Mouse (Mus musculus) mouse embryonic stem cell (cell line): Measurements from ENCODE around the gene Cdc42ep2.

Source experiments
- in situ Hi-C, 2 experiments: fragments of 300-500 bp; cut with MboI; formaldehyde crosslinking; loops; 1 replicate in 1 of 2; 3 replicates in 1 of 2; pipeline ENCODE4 v1.14.3; 2019 to 2020; ENCODE audit warnings: low sequenced_read_pairs in 2 of 2, low pct_unique_long_range_greater_than_20kb in 1 of 2, mixed read lengths in 1 of 2; ENCODE audit not compliant: unreplicated experiment in 1 of 2

Gene Cdc42ep2

GRCm38 (mm10) chr19:5950218-5950617, 25.6 kb upstream of the Cdc42ep2 start:
- in situ Hi-C loops: loop anchor here in 1 of 2 experiments (25.0 kb wide), 1 partner anchor 387 kb away; the partner anchor contains the start of genes Map4k2 and Men1

- in situ Hi-C loops: no loop called here
These were observed 21.3 kb upstream of the Cdc42ep2 start for GRCm38 (mm10) chr19:5945891-5946290.

- in situ Hi-C loops: no loop called here
These were observed 20.4 kb upstream of the Cdc42ep2 start for GRCm38 (mm10) chr19:5945027-5945426.

- in situ Hi-C loops: no loop called here
These were observed 19.5 kb upstream of the Cdc42ep2 start for GRCm38 (mm10) chr19:5944145-5944544.

GRCm38 (mm10) chr19:5943404-5943803, 18.8 kb upstream of the Cdc42ep2 start:
- in situ Hi-C loops: no loop called here

- in situ Hi-C loops: no loop called here
These were observed 18.0 kb upstream of the Cdc42ep2 start for GRCm38 (mm10) chr19:5942581-5942980.

- in situ Hi-C loops: no loop called here
These were observed 16.0 kb upstream of the Cdc42ep2 start for GRCm38 (mm10) chr19:5940656-5941055.

GRCm38 (mm10) chr19:5940173-5940572, 15.6 kb upstream of the Cdc42ep2 start:
- in situ Hi-C loops: no loop called here

GRCm38 (mm10) chr19:5939715-5940114, 15.1 kb upstream of the Cdc42ep2 start:
- in situ Hi-C loops: no loop called here

GRCm38 (mm10) chr19:5938516-5938915, 13.9 kb upstream of the Cdc42ep2 start:
- in situ Hi-C loops: no loop called here

GRCm38 (mm10) chr19:5937836-5938406, 13.3 kb upstream of the Cdc42ep2 start:
- in situ Hi-C loops: no loop called here

GRCm38 (mm10) chr19:5937095-5937835, 12.6 kb upstream of the Cdc42ep2 start:
- in situ Hi-C loops: no loop called here

GRCm38 (mm10) chr19:5935691-5936090, 11.1 kb upstream of the Cdc42ep2 start:
- in situ Hi-C loops: no loop called here

GRCm38 (mm10) chr19:5935266-5935665, 10.7 kb upstream of the Cdc42ep2 start:
- in situ Hi-C loops: no loop called here

- in situ Hi-C loops: no loop called here
These were observed 5.3 kb upstream of the Cdc42ep2 start for GRCm38 (mm10) chr19:5929634-5930596.

GRCm38 (mm10) chr19:5928546-5928945, 3.9 kb upstream of the Cdc42ep2 start:
- in situ Hi-C loops: no loop called here

- in situ Hi-C loops: no loop called here
These were observed 3.5 kb upstream of the Cdc42ep2 start for GRCm38 (mm10) chr19:5928104-5928503.

GRCm38 (mm10) chr19:5927532-5927931, 2.9 kb upstream of the Cdc42ep2 start:
- in situ Hi-C loops: no loop called here

GRCm38 (mm10) chr19:5927026-5927425, 2.4 kb upstream of the Cdc42ep2 start:
- in situ Hi-C loops: no loop called here
